24 mouse cellular contexts compared by ENCODE assay signal in the genomic region with DNA sequence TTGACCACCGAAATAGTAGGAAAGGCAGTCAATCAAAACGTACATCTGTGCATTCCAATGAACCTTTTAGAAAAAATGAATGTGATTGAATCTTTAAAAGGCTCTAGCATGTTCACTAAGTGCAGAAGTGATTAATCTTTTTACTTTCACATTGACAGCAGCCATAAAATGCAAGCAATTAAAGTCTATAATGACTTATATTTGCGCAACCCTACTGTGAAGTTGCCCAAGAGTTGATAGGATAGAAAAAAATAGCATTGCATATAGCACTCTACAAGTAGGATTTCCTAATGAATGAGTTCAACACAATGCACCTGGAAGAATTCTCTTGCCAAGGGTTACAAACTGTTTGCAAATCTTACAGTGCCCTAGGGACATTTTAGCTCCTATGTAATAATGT.
DNase-seq lines count a peak whose midpoint lies in the region; ATAC-seq and TF ChIP-seq lines count a peak whose summit lies in the region.
"Had no signal": no experiment of that assay in that cellular context is flagged by ENCODE, and none has a peak within 500 bp of the region (broad histone marks: within the 10 kb centered on the region; RNA-seq: fewer than 3 reads in every experiment).

No protein-coding gene starts in this region.

- H3K79me2 ChIP-seq in myocyte (ENCODE audit: control insufficient read depth, insufficient read depth) = no peaks in the 10 kb centered on the region

- TF ChIP-seq CTCF in kidney, postnatal 0 days (IDR thresholded peaks at IDR 0.05; ENCODE audit: low read depth) = no peak

- no peak overlapping the region for H3K4me3 ChIP-seq in kidney, postnatal 0 days (replicated peaks; ENCODE audit: low read depth, low read length)
- H3K4me3 ChIP-seq in intestine, embryonic 16.5 days (ENCODE audit: low read length) = no peak overlapping the region
- no peak overlapping the region for H3K4me3 ChIP-seq in myocyte
- H3K4me3 ChIP-seq: forebrain, embryonic 13.5 days; hindbrain, embryonic 13.5 days; limb, embryonic 15.5 days; midbrain, embryonic 13.5 days; neural tube, embryonic 13.5 days had no signal

- H3K27ac ChIP-seq in kidney, postnatal 0 days = no peak overlapping the region
- H3K27ac ChIP-seq in intestine, embryonic 16.5 days (ENCODE audit: low read length) = no peak overlapping the region
- H3K27ac ChIP-seq: forebrain, embryonic 13.5 days; hindbrain, embryonic 13.5 days; limb, embryonic 15.5 days; liver, embryonic 14.5 days; midbrain, embryonic 13.5 days; neural tube, embryonic 13.5 days; stomach, postnatal 0 days had no signal

- peak; percentile 39 for DNase-seq in kidney, postnatal 0 days (ENCODE audit: low spot score)
- DNase-seq in kidney, postnatal 14 days = no peak
- DNase-seq in forelimb bud, embryonic 11.5 days (ENCODE audit: low read depth, low spot score) = peak; percentile 52
- DNase-seq in spleen, postnatal 10 days (ENCODE audit: low spot score in 2 of 2) = no peak
- DNase-seq in left cerebral cortex, postnatal 36 days (ENCODE audit: low spot score in 2 of 2) = no peak
- DNase-seq: adrenal gland, adult 8-10 months; cerebellum, adult 18-20 months; cerebellum, postnatal 25 days; gastrocnemius, postnatal 36 days; kidney, postnatal 10 days; lung, embryonic 14.5 days; thymus, adult 2 months; thymus, postnatal 4 days had no signal

- H3K9ac ChIP-seq in kidney, postnatal 0 days (ENCODE audit: low read depth, low read length) = no peak overlapping the region
- H3K9ac ChIP-seq in intestine, embryonic 16.5 days (ENCODE audit: low read depth, low read length) = no peak overlapping the region
- H3K9ac ChIP-seq: forebrain, embryonic 13.5 days; hindbrain, embryonic 13.5 days; limb, embryonic 15.5 days; liver, embryonic 14.5 days; lung, embryonic 14.5 days; midbrain, embryonic 13.5 days; neural tube, embryonic 13.5 days had no signal

- ATAC-seq in kidney, postnatal 0 days (replicated peaks; ENCODE audit: low FRiP score, low read depth) = no peak
- ATAC-seq in intestine, embryonic 16.5 days = peak; percentile 50; the same call in 1 of the 2 replicates
- ATAC-seq: activated CD4-positive, CD25-positive, alpha-beta regulatory T cell, adult 4 months; forebrain, embryonic 13.5 days; inflammation-experienced regulatory T-cells, adult 6 months; midbrain, embryonic 13.5 days had no signal

- no peak overlapping the region for H3K4me2 ChIP-seq in kidney, postnatal 0 days (ENCODE audit: low read length)
- H3K4me2 ChIP-seq in intestine, embryonic 16.5 days (ENCODE audit: low read depth, low read length) = no peak overlapping the region
- no peak overlapping the region for H3K4me2 ChIP-seq in myocyte (ENCODE audit: low read depth)
- H3K4me2 ChIP-seq: forebrain, embryonic 13.5 days; hindbrain, embryonic 13.5 days; limb, embryonic 15.5 days; lung, embryonic 14.5 days; midbrain, embryonic 13.5 days; neural tube, embryonic 13.5 days had no signal

- intact Hi-C loops in left cerebral cortex, postnatal 36 days (cut with DNase I) = no loop called here

- H3ac ChIP-seq in myocyte (ENCODE audit: control insufficient read depth, insufficient read length) = no peak overlapping the region

- H3K27me3 ChIP-seq in kidney, postnatal 0 days (ENCODE audit: insufficient read depth, low read length) = no peaks in the 10 kb centered on the region
- H3K27me3 ChIP-seq in intestine, embryonic 16.5 days (replicated peaks; ENCODE audit: control insufficient read depth, insufficient read depth, low read length) = no peaks in the 10 kb centered on the region
- no peaks in the 10 kb centered on the region for H3K27me3 ChIP-seq in myocyte (ENCODE audit: control insufficient read depth, insufficient read depth, insufficient read length)
- H3K27me3 ChIP-seq: forebrain, embryonic 13.5 days; hindbrain, embryonic 13.5 days; limb, embryonic 15.5 days; midbrain, embryonic 13.5 days; neural tube, embryonic 13.5 days had no signal

- H3K4me1 ChIP-seq in kidney, postnatal 0 days (replicated peaks; ENCODE audit: insufficient read depth, low read length) = no peaks in the 10 kb centered on the region
- H3K4me1 ChIP-seq in intestine, embryonic 16.5 days (ENCODE audit: control insufficient read depth, insufficient read depth, low read length) = no peaks in the 10 kb centered on the region
- H3K4me1 ChIP-seq: forebrain, embryonic 13.5 days; hindbrain, embryonic 13.5 days; limb, embryonic 15.5 days; midbrain, embryonic 13.5 days; neural tube, embryonic 13.5 days had no signal

- H3K36me3 ChIP-seq in kidney, postnatal 0 days (ENCODE audit: insufficient read depth, low read length) = no peaks in the 10 kb centered on the region
- no peaks in the 10 kb centered on the region for H3K36me3 ChIP-seq in intestine, embryonic 16.5 days (ENCODE audit: control insufficient read depth, insufficient read depth, low read length)
- no peaks in the 10 kb centered on the region for H3K36me3 ChIP-seq in myocyte (ENCODE audit: control insufficient read depth, insufficient read depth)
- H3K36me3 ChIP-seq: hindbrain, embryonic 13.5 days; limb, embryonic 15.5 days; midbrain, embryonic 13.5 days; neural tube, embryonic 13.5 days had no signal

- 48% methylated on average over 3 of the region's 3 CpGs for WGBS in kidney, postnatal 0 days
- WGBS in intestine, embryonic 16.5 days = 64% methylated on average over 3 of the region's 3 CpGs

- H3K9me3 ChIP-seq in kidney, postnatal 0 days (replicated peaks; ENCODE audit: low read length) = no peaks in the 10 kb centered on the region
- no peaks in the 10 kb centered on the region for H3K9me3 ChIP-seq in intestine, embryonic 16.5 days (ENCODE audit: control insufficient read depth, low read length)
- H3K9me3 ChIP-seq: forebrain, embryonic 13.5 days; hindbrain, embryonic 13.5 days; limb, embryonic 15.5 days; midbrain, embryonic 13.5 days; neural tube, embryonic 13.5 days had no signal

- TF ChIP-seq POLR2A in myocyte (IDR thresholded peaks at IDR 0.05; ENCODE audit: insufficient read length, low read depth) = no peak

TF ChIP-seq in myocyte, 11 proteins besides CTCF, POLR2A, EP300 and RAD21:
- TF ChIP-seq MYOD1 (IDR thresholded peaks at IDR 0.05; ENCODE audit: control insufficient read depth in 1 of 3, insufficient read length in 2 of 3, low read depth in 2 of 3) (no peak), CEBPB (IDR thresholded peaks at IDR 0.05; ENCODE audit: insufficient read depth, poor library complexity, severe bottlenecking) (peak; percentile 95; the same call in 1 of the 2 replicates), USF1 (IDR thresholded peaks at IDR 0.05; ENCODE audit: low read depth) (no peak)

Comparison
In these comparisons a context has a peak if more than half of its experiments do, and no peak if none do; other contexts are left out.
1. DNase-seq: peak in kidney, postnatal 0 days (single experiment) and forelimb bud, embryonic 11.5 days (single experiment); none in kidney, postnatal 14 days (single experiment), spleen, postnatal 10 days (0 of 2) and left cerebral cortex, postnatal 36 days (0 of 2).